Mouse (Mus musculus) limb, embryonic 14.5 days (tissue): ENCODE data around the gene Icos. TPM values are rescaled to one million over a fixed set of nuclear protein-coding genes. Genes with fewer than 3 reads are reported as not detected.

ENCODE experiments used
- ATAC-seq: fragments of 200-750 bp; cut with Nextera tagmentation; 2 replicates; pipeline ENCODE4 v1.8.0; 2017; ENCODE audit warnings: low read depth, moderate number of reproducible peaks, moderate TSS enrichment; ENCODE audit not compliant: low FRiP score
- DNase-seq: peaks from one replicate; pipeline ENCODE4 v3.0.0-alpha.2; 2015; ENCODE audit warnings: low spot score
- H3K27ac ChIP-seq: fragments of 300-500 bp; sonication (generic); replicated peaks from 2 replicates; pipeline ENCODE4 v1.5.1; 2014; ENCODE audit warnings: low read depth, mild to moderate bottlenecking, low read length, moderate library complexity, mixed read lengths
- H3K27me3 ChIP-seq: fragments of 300-500 bp; sonication (generic); 2 replicates; pipeline ENCODE4 v1.6.1; 2014; ENCODE audit warnings: low read length, mixed read lengths; ENCODE audit not compliant: control insufficient read depth, insufficient read depth
- H3K36me3 ChIP-seq: fragments of 300-500 bp; sonication (generic); 2 replicates; pipeline ENCODE4 v1.6.1; 2014; ENCODE audit warnings: mild to moderate bottlenecking, low read length, moderate library complexity, mixed read lengths; ENCODE audit not compliant: control insufficient read depth, insufficient read depth
- H3K4me1 ChIP-seq: fragments of 300-500 bp; sonication (generic); 2 replicates; pipeline ENCODE4 v1.6.1; 2014; ENCODE audit warnings: antibody characterized with exemption, low read length, mixed read lengths; ENCODE audit not compliant: control insufficient read depth, insufficient read depth
- H3K4me2 ChIP-seq: fragments of 300-500 bp; sonication (generic); replicated peaks from 2 replicates; pipeline ENCODE4 v1.6.1; 2014; ENCODE audit warnings: low read depth, mild to moderate bottlenecking, low read length, moderate library complexity; ENCODE audit not compliant: severe bottlenecking
- H3K4me3 ChIP-seq: fragments of 300-500 bp; sonication (generic); replicated peaks from 2 replicates; pipeline ENCODE4 v1.5.1; 2014; ENCODE audit warnings: low read length
- H3K9ac ChIP-seq: fragments of 300-500 bp; sonication (generic); 2 replicates; pipeline ENCODE4 v1.6.1; 2014; ENCODE audit warnings: mild to moderate bottlenecking, low read depth, low read length, moderate library complexity; ENCODE audit not compliant: severe bottlenecking
- H3K9me3 ChIP-seq: fragments of 300-500 bp; sonication (generic); 2 replicates; pipeline ENCODE4 v1.6.1; 2016; ENCODE audit warnings: low read length; ENCODE audit not compliant: control insufficient read depth
- POLR2A ChIP-seq: fragments of 200-500 bp; IDR thresholded peaks from 2 replicates; pipeline ENCODE4 v1.8.0; 2012; ENCODE audit warnings: inconsistent platforms, mild to moderate bottlenecking, moderate library complexity, borderline replicate concordance; ENCODE audit not compliant: insufficient read depth, insufficient read length; ENCODE audit errors: extremely low read depth
- WGBS: fragments of 180-500 bp; shearing (Covaris S2); extraction: QIAGEN DNeasy Blood & Tissue Kit; methylation state at CpG from one replicate; pipeline ENCODE4 v1.1.7; 2014; 5-methylcytosine and 5-hydroxymethylcytosine counted together
- polyA plus RNA-seq, 2 experiments: library from polyadenylated mRNA; depleted of rRNA in 1 of 2; stranded (reverse) in 1 of 2; unstranded in 1 of 2; fragments of >200 nt; fragmentation: Nextera tagmentation in 1 of 2; extraction: Ambion mirVana in 1 of 2; gene quantifications; 2 replicates each; pipeline versions ENCODE4 v1.2.1 to v1.2.3; 2012 to 2014

The Icos gene
- polyA plus RNA-seq, 2 experiments, result 0.62 to 0.65 TPM

DNA sequence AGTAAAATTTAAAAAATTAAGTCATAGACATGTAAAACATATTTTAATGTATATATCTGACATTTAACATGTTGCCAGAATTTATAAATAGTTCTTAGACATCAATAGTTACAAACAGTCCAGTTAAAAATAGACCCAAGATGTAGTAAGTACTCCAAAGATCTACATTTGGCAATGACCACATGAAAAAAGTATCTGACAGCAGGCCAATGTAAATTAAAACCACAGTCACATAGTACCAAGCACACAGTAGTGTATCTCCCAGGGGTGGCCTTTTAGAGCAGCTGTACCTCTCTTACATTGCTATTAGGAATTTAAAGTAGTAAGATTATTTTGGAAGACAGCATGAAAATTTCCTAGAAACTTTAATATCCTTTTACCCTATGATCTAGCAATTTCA is 29.8 kb downstream of the Icos start:
- Histone ChIP-seq H3K36me3 (no peaks in the 10 kb centered on the region), H3K27ac (no peak overlapping the region), H3K9ac (no peak overlapping the region), H3K9me3 (no peaks in the 10 kb centered on the region), H3K4me3 (no peak overlapping the region), H3K27me3 (no peaks in the 10 kb centered on the region), H3K4me2 (no peak overlapping the region), H3K4me1 (no peaks in the 10 kb centered on the region)
- ATAC-seq (no peak), DNase-seq (no peak)
- TF ChIP-seq POLR2A, result no peak

DNA sequence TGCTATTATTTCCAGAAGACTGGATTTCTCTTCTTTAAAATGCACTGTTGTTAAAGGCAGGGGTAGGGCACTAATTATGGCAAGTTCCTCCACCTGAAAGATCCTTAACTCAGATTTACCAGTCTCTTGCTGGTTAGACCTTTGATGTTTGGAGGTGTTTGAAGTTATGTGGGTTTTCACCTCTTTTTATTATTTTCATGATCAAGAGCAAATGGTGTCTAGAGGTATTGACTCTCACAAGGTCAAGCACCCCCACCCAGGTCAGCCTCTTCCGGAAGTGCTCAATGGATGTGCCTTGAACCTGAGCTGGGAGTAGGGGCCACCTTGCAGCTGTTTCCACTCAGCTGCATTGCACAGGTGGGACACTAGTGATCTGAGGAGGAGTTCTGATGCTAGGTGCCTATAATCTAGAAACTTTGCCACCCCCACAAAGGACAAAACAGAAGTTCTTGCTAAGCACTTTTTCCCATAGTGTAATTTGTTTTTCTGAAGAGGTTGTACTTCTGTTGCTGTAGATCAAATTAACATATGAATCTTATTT is 38.9 kb downstream of the Icos start:
- ATAC-seq, result no peak
- no peaks in the 10 kb centered on the region for H3K9me3 ChIP-seq
- DNase-seq, result no peak
- no peaks in the 10 kb centered on the region for H3K4me1 ChIP-seq
- H3K4me2 ChIP-seq, result no peak overlapping the region
- 37% methylated on average over 1 of the region's 1 CpGs for WGBS
- TF ChIP-seq POLR2A, result no peak
- H3K4me3 ChIP-seq, result no peak overlapping the region
- H3K27ac ChIP-seq, result no peak overlapping the region
- H3K27me3 ChIP-seq, result no peaks in the 10 kb centered on the region
- no peak overlapping the region for H3K9ac ChIP-seq
- no peaks in the 10 kb centered on the region for H3K36me3 ChIP-seq

DNA sequence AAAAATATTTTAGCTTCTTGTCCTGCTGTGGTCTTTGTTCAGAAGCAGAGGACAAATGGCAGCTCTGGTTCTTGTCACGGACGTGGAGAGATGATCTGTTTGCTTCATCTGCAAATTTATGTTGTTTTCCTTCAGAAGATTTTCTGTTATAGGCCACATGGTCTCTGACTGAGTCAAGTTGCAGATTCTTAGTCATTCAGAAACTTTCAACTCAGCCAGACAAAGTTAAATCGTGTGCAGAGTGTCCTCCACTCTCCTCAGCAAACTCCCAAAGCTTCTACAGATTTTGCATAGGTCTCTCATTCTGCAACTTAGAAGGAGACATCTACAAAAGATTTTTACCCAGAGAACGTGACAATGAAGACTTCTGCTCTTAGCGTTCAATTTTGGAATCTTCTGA is 49.0 kb downstream of the Icos start:
- H3K4me2 ChIP-seq, result no peak overlapping the region
- H3K36me3 ChIP-seq, result no peaks in the 10 kb centered on the region
- H3K27me3 ChIP-seq, result no peaks in the 10 kb centered on the region
- ATAC-seq (no peak), DNase-seq (no peak)
- H3K9ac ChIP-seq, result no peak overlapping the region
- no peak overlapping the region for H3K4me3 ChIP-seq
- no peaks in the 10 kb centered on the region for H3K9me3 ChIP-seq
- 82% methylated on average over 5 of the region's 5 CpGs for WGBS
- no peak overlapping the region for H3K27ac ChIP-seq
- no peak for TF ChIP-seq POLR2A
- no peaks in the 10 kb centered on the region for H3K4me1 ChIP-seq

DNA sequence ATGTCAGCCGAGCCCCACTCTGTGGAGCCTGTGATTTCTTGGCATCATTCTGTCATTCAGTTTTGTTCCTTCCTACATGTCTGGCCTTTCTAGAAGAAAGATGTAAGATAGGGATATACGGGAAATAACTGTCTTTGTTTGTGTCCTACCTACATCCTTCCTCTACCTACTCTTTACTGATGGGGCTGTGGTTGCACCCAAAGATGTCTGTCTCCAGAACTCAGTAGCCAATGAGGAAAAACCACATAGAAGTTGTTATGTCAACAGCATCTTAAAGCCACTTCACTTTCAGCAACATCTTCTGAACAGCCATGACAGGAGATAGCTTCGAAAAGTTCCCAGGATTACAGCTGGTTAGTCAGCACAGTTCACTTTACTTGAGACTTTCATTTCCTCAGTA is 49.8 kb downstream of the Icos start:
- no peaks in the 10 kb centered on the region for H3K4me1 ChIP-seq
- no peak overlapping the region for H3K4me2 ChIP-seq
- no peak for ATAC-seq
- H3K36me3 ChIP-seq, result no peaks in the 10 kb centered on the region
- no peak overlapping the region for H3K4me3 ChIP-seq
- no peaks in the 10 kb centered on the region for H3K27me3 ChIP-seq
- H3K27ac ChIP-seq, result no peak overlapping the region
- H3K9me3 ChIP-seq, result no peaks in the 10 kb centered on the region
- 91% methylated on average over 3 of the region's 3 CpGs for WGBS
- no peak for DNase-seq
- no peak for TF ChIP-seq POLR2A
- no peak overlapping the region for H3K9ac ChIP-seq

DNA sequence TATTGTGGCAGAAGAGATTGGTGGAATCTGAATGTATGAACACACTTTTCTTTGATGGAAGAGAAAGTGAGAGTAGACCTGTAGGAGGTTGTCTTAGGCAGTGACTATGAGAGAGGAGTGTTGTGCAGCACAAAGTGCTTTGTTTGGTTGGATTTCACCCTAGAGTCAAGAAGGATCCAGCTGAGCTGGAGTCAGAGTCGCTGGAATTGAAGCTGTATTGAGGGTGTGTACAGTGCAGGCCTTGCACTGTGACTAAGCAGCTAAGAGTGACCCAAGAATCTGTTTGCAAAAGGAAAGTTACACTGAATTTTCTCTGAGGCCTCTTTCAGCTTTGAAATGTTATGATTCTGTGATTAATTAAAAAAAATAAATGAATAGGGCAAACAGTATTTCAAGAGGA is 52.2 kb downstream of the Icos start:
- Histone ChIP-seq H3K4me3 (no peak overlapping the region), H3K27ac (no peak overlapping the region), H3K27me3 (no peaks in the 10 kb centered on the region), H3K9ac (no peak overlapping the region), H3K36me3 (no peaks in the 10 kb centered on the region), H3K4me2 (no peak overlapping the region), H3K9me3 (no peaks in the 10 kb centered on the region), H3K4me1 (no peaks in the 10 kb centered on the region)
- 57% methylated on average over 1 of the region's 1 CpGs for WGBS
- no peak for TF ChIP-seq POLR2A
- no peak for DNase-seq
- no peak for ATAC-seq

DNA sequence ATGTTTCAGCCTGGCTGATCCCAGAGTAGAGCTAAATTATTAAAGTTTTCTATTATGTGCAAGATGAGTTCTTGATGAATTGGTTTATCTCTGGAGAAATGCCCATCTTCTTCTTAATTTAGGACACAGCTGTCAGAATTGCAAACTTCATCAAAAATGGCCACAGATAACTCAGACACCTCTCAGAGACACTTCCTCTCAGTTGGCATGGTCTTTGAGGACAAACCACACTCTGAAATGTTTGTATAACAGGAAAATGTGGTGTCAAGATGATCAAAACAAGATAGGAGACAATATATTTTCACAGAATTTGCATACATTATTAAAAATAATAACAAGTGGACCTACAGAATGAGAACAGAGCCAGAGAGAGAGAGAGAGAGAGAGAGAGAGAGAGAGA is 52.8 kb downstream of the Icos start:
- Histone ChIP-seq H3K4me2 (no peak overlapping the region), H3K27ac (no peak overlapping the region), H3K9ac (no peak overlapping the region), H3K9me3 (no peaks in the 10 kb centered on the region), H3K4me3 (no peak overlapping the region), H3K36me3 (no peaks in the 10 kb centered on the region), H3K27me3 (no peaks in the 10 kb centered on the region), H3K4me1 (no peaks in the 10 kb centered on the region)
- no peak for DNase-seq
- ATAC-seq, result no peak
- TF ChIP-seq POLR2A, result no peak
